Mouse (Mus musculus) bone marrow macrophage, adult 2 months (primary cell): ENCODE data around the gene Det1.

Source experiments
- CTCF ChIP-seq: IDR thresholded peaks from 2 replicates; pipeline ENCODE4 v1.5.1; 2012; ENCODE audit warnings: low read depth, mild to moderate bottlenecking, low read length, moderate library complexity
- POLR2A ChIP-seq: IDR thresholded peaks from 2 replicates; pipeline ENCODE4 v1.6.1; 2012; ENCODE audit warnings: mild to moderate bottlenecking, low read depth, low read length, borderline replicate concordance

GRCm38 (mm10) chr7:78794571-78795092 lies 52.4 kb downstream of the Det1 start:
- TF ChIP-seq CTCF (no peak), POLR2A (no peak)
